Mouse (Mus musculus): ENCODE data around the gene Cfap45. TPM values are rescaled to one million over a fixed set of nuclear protein-coding genes. Genes with fewer than 3 reads are reported as not detected.

The Cfap45 gene
- polyA plus RNA-seq, 1 experiment, result 0.02 TPM

DNA sequence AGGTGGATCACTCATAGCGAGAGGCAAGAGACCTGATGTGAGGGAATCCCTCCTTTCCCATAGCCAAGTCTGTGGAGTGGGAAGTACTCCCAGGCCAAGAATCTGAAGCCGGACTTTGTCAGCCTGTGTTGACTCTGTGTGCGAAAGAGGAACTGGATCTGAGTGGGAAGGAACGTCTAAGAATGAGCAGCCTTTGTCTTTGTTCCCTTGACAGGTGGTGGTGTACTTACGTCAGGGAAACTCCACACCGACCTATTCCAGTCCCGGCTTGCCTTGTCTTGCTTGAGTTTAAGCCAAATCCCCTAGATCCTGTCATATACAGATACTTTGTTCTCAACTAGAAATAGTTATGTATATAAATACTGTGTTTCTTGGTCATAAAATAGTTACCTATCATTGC is 1.9 kb downstream of the Cfap45 start:
- no peak for TF ChIP-seq GATA1 (IDR thresholded peaks at IDR 0.05; ENCODE audit: low read length)
- no peak for TF ChIP-seq TAL1 (IDR thresholded peaks at IDR 0.05; ENCODE audit: low read length)
- H3K27me3 ChIP-seq (ENCODE audit: control insufficient read depth), result peaks cover 43% of the 10 kb centered on the region

DNA sequence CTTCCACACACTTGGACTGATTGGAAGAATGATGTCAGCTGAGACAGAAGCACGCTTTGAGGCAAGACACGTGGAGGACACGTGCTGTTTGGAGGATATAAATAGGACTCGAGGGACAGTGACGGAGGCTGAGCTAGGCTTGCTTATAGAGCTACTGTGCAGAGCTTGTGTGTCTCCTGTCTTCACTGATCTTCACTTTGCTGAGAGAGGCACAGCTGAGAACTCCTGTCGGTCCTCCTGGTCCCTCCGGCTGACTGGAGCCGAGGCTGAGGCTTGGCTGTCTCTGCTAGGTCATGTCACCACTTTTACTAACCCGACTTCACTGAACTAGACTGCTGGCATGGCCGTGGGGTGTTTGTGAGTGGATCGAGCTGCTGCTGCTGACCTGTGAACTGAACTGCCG is 3.1 kb downstream of the Cfap45 start:
- TF ChIP-seq TAL1 (IDR thresholded peaks at IDR 0.05; ENCODE audit: low read length), result no peak
- Histone ChIP-seq H3K36me3 (ENCODE audit: control insufficient read depth) (no peaks in the 10 kb centered on the region), H3K9me3 (ENCODE audit: control insufficient read depth, low read length) (no peaks in the 10 kb centered on the region), H3K4me1 (ENCODE audit: control insufficient read depth) (peaks cover 2% of the 10 kb centered on the region), H3K4me3 (replicated peaks) (no peak overlapping the region), H3K27me3 (ENCODE audit: control insufficient read depth) (peaks cover 48% of the 10 kb centered on the region)

More for the DNA sequence above, 1.9 kb downstream of the Cfap45 start:
- no peak overlapping the region for H3K4me3 ChIP-seq (replicated peaks)
- H3K4me1 ChIP-seq (ENCODE audit: control insufficient read depth), result peaks cover 2% of the 10 kb centered on the region
- peaks cover 2% of the 10 kb centered on the region; the same call in 1 of the 2 replicates for H3K9me3 ChIP-seq (ENCODE audit: control insufficient read depth, low read length)
- no peaks in the 10 kb centered on the region for H3K36me3 ChIP-seq (ENCODE audit: control insufficient read depth)

GRCm38 (mm10) chr1:172525027-172525764 is 4.6 kb downstream of the Cfap45 start:
- Histone ChIP-seq H3K27me3 (ENCODE audit: control insufficient read depth) (peaks cover 48% of the 10 kb centered on the region), H3K4me3 (replicated peaks) (no peak overlapping the region)

GRCm38 (mm10) chr1:172525971-172526370 is 5.4 kb downstream of the Cfap45 start:
- H3K36me3 ChIP-seq (ENCODE audit: control insufficient read depth), result no peaks in the 10 kb centered on the region
- no peak for TF ChIP-seq GATA1 (IDR thresholded peaks at IDR 0.05; ENCODE audit: low read length)
- TF ChIP-seq TAL1 (IDR thresholded peaks at IDR 0.05; ENCODE audit: low read length), result no peak
- no peaks in the 10 kb centered on the region for H3K9me3 ChIP-seq (ENCODE audit: control insufficient read depth, low read length)
- H3K4me1 ChIP-seq (ENCODE audit: control insufficient read depth), result peaks cover 2% of the 10 kb centered on the region
- H3K4me3 ChIP-seq (replicated peaks), result no peak overlapping the region
- H3K27me3 ChIP-seq (ENCODE audit: control insufficient read depth), result peaks cover 46% of the 10 kb centered on the region

More at GRCm38 (mm10) chr1:172525027-172525764, 4.6 kb downstream of the Cfap45 start:
- H3K36me3 ChIP-seq (ENCODE audit: control insufficient read depth), result no peaks in the 10 kb centered on the region
- TF ChIP-seq GATA1 (IDR thresholded peaks at IDR 0.05; ENCODE audit: low read length) (no peak), TAL1 (IDR thresholded peaks at IDR 0.05; ENCODE audit: low read length) (no peak)
- H3K9me3 ChIP-seq (ENCODE audit: control insufficient read depth, low read length), result no peaks in the 10 kb centered on the region
- H3K4me1 ChIP-seq (ENCODE audit: control insufficient read depth), result peaks cover 2% of the 10 kb centered on the region

- Histone ChIP-seq H3K27me3 (ENCODE audit: control insufficient read depth) (peaks cover 46% of the 10 kb centered on the region), H3K4me3 (replicated peaks) (no peak overlapping the region), H3K9me3 (ENCODE audit: control insufficient read depth, low read length) (no peaks in the 10 kb centered on the region), H3K36me3 (ENCODE audit: control insufficient read depth) (no peaks in the 10 kb centered on the region), H3K4me1 (ENCODE audit: control insufficient read depth) (peaks cover 2% of the 10 kb centered on the region)
- no peak for TF ChIP-seq GATA1 (IDR thresholded peaks at IDR 0.05; ENCODE audit: low read length)
- TF ChIP-seq TAL1 (IDR thresholded peaks at IDR 0.05; ENCODE audit: low read length), result no peak
Observed at GRCm38 (mm10) chr1:172526380-172527081, 5.9 kb downstream of the Cfap45 start.

DNA sequence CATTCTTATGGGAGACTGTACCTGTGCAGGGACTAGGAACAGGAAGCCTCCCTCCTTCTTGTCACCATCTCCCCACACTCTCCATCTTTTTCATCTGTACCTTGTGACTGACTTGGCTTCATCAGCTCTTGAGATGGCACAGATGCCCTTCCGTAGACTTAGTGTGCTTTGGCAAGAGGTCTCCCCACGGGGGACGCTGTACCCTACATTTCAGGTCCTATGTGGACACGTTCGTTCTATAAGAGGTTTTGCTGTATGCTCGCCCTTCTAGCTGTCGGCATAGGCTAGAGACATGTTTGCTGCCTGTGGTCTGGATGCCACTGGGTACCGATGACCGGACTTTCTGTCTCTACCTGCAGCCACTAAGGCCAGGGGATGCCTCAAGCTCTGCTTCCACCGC is 6.8 kb downstream of the Cfap45 start:
- Histone ChIP-seq H3K4me3 (replicated peaks) (no peak overlapping the region), H3K36me3 (ENCODE audit: control insufficient read depth) (no peaks in the 10 kb centered on the region), H3K4me1 (ENCODE audit: control insufficient read depth) (peaks cover 2% of the 10 kb centered on the region), H3K27me3 (ENCODE audit: control insufficient read depth) (peaks cover 55% of the 10 kb centered on the region), H3K9me3 (ENCODE audit: control insufficient read depth, low read length) (no peaks in the 10 kb centered on the region)
- TF ChIP-seq TAL1 (IDR thresholded peaks at IDR 0.05; ENCODE audit: low read length) (no peak), GATA1 (IDR thresholded peaks at IDR 0.05; ENCODE audit: low read length) (no peak)

DNA sequence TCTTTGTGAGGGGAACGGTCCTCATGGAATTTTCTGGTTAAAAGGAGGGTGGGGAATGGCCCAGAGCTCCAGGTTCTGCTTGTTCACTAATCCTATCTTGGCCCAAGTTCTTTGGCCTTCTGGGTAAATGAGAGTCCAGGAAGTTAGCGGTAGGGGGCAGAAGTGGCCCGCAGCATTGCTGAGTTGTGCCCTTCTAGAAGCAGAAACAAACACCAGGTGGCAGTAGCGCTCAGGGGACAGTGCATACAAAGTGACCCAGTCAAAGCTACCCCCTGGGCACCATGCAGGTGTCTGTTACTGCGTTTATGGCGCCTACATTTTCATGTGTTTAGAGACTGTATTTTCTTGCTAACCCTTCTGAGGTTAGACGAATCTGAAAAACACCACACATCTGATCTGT is 8.1 kb downstream of the Cfap45 start:
- TF ChIP-seq TAL1 (IDR thresholded peaks at IDR 0.05; ENCODE audit: low read length) (no peak), GATA1 (IDR thresholded peaks at IDR 0.05; ENCODE audit: low read length) (no peak)
- H3K27me3 ChIP-seq (ENCODE audit: control insufficient read depth), result peaks cover 60% of the 10 kb centered on the region
- H3K9me3 ChIP-seq (ENCODE audit: control insufficient read depth, low read length), result no peaks in the 10 kb centered on the region
- peaks cover 2% of the 10 kb centered on the region for H3K4me1 ChIP-seq (ENCODE audit: control insufficient read depth)
- no peaks in the 10 kb centered on the region for H3K36me3 ChIP-seq (ENCODE audit: control insufficient read depth)
- no peak overlapping the region for H3K4me3 ChIP-seq (replicated peaks)

DNA sequence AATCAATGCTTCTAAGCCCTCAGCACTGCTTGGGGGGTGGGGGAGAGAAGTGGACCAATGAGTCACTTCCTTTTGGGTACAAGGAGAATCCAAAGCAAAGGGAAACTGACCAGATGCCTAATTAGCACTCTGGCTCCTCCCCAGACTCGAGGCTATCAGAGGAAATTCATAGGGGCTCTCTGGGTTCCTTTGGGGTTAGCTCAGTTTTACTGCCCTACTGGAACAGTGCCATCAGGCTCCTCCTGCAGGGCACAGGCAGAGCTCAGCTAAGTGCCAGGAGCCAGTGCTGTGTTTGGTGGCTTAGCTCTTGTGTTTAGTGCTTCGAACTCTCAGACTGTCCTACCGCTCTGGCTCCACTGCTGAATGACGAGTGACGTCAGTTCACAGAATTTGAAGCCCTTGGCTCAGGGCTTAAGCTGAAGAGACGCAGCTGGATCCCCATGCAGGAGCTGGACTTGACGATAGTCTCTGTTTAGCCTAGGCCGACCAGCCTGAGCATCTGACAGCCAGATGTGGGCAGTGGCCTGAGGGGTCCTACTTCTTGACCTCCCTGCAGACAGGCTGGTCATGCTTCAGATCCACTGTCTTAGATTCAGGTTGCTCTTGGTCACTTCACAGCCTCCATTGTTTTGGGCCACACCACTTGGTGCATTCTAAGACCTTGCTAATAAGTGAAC is 10.1 kb downstream of the Cfap45 start:
- no peak overlapping the region for H3K4me3 ChIP-seq (replicated peaks)
- H3K27me3 ChIP-seq (ENCODE audit: control insufficient read depth), result peaks cover 50% of the 10 kb centered on the region
- H3K36me3 ChIP-seq (ENCODE audit: control insufficient read depth), result no peaks in the 10 kb centered on the region
- no peaks in the 10 kb centered on the region for H3K9me3 ChIP-seq (ENCODE audit: control insufficient read depth, low read length)
- H3K4me1 ChIP-seq (ENCODE audit: control insufficient read depth), result peaks cover 2% of the 10 kb centered on the region
- no peak for TF ChIP-seq TAL1 (IDR thresholded peaks at IDR 0.05; ENCODE audit: low read length)
- TF ChIP-seq GATA1 (IDR thresholded peaks at IDR 0.05; ENCODE audit: low read length), result no peak

GRCm38 (mm10) chr1:172532551-172532950 is 11.9 kb downstream of the Cfap45 start:
- Histone ChIP-seq H3K9me3 (ENCODE audit: control insufficient read depth, low read length) (no peaks in the 10 kb centered on the region), H3K36me3 (ENCODE audit: control insufficient read depth) (no peaks in the 10 kb centered on the region), H3K27me3 (ENCODE audit: control insufficient read depth) (peaks cover 32% of the 10 kb centered on the region), H3K4me3 (replicated peaks) (no peak overlapping the region), H3K4me1 (ENCODE audit: control insufficient read depth) (no peaks in the 10 kb centered on the region)
- TF ChIP-seq TAL1 (IDR thresholded peaks at IDR 0.05; ENCODE audit: low read length), result no peak
- no peak for TF ChIP-seq GATA1 (IDR thresholded peaks at IDR 0.05; ENCODE audit: low read length)
